Mouse (Mus musculus) CH12.LX (cell line): ENCODE results near the gene Rif1.

Experiments used
- KAT2A ChIP-seq: IDR thresholded peaks from 2 replicates; pipeline ENCODE4 v1.6.1; 2012; ENCODE audit warnings: low read length, improper control_type of control experiment, inconsistent platforms; ENCODE audit not compliant: insufficient replicate concordance
- MEF2A ChIP-seq: IDR thresholded peaks from 2 replicates; pipeline ENCODE4 v1.6.1; 2014; ENCODE audit warnings: low read depth, mild to moderate bottlenecking, inconsistent platforms, low read length, improper control_type of control experiment, borderline replicate concordance
- UBTF ChIP-seq: IDR thresholded peaks from 2 replicates; pipeline ENCODE4 v1.6.1; 2012; ENCODE audit warnings: low read depth, mild to moderate bottlenecking, inconsistent platforms, low read length, improper control_type of control experiment, moderate library complexity
- ZC3H11A ChIP-seq: IDR thresholded peaks from 2 replicates; pipeline ENCODE4 v1.6.1; 2012; ENCODE audit warnings: low read depth, mild to moderate bottlenecking, inconsistent platforms, low read length, improper control_type of control experiment

DNA sequence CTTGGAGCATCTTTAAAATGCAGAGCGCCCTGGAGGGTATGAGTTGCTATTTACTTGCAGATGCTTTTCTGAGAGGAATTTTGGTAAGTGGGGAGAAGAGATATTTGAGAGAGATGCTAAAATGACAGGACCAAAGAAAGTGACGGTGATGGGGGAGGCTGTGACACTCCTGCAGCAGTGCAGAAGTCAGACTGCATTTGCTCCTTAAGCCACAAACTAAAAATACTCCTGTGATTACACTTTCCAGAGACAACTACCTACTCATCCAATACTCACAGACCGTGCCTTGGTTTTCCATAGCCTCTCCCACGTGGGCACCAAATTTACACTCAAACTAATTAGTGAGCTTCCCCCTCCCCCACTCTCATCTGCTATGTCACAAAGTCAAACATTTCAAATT lies 37.5 kb upstream of the Rif1 start:
- no peak for TF ChIP-seq ZC3H11A
- TF ChIP-seq KAT2A = no peak
- TF ChIP-seq UBTF = no peak
- TF ChIP-seq MEF2A = no peak
